Mouse (Mus musculus) left cerebral cortex, postnatal 4 days (tissue): ENCODE measurements around the gene Fam199x. TPM values are rescaled to one million over a fixed set of nuclear protein-coding genes. Genes with fewer than 3 reads are reported as not detected.
A peak's percentile ranks its signal among the peaks of the same experiment; 100 is the strongest.

Source experiments
- DNase-seq: peaks from one replicate; pipeline ENCODE4 v3.0.0-alpha.2; 2022
- intact Hi-C: fragments of 180-260 bp; cut with DNase I; formaldehyde crosslinking; loops from one replicate; pipeline ENCODE4 v1.15.1; 2025
- total RNA-seq, 2 experiments: library from RNA; stranded (reverse); gene quantifications; 2 replicates each; pipeline ENCODE4 v1.2.3; 2021

The Fam199x gene
- total RNA-seq: 10 to 100 TPM; 12.1 to 12.3 TPM

GRCm38 (mm10) chrX:137049425-137050225 lies at the start of gene Fam199x:
Gene Fam199x (plus strand): TSS chrX:137049594.
- intact Hi-C loops: no loop called here
- DNase-seq: peak; percentile 84

GRCm38 (mm10) chrX:137015099-137015709 lies 34.2 kb upstream of the Fam199x start:
- intact Hi-C loops: loop anchor here (5.0 kb wide), 1 partner anchor 273 kb away; the partner anchor contains the start of gene Morf4l2
- DNase-seq: peak; percentile 59

GRCm38 (mm10) chrX:137017668-137018067 lies 31.7 kb upstream of the Fam199x start:
- DNase-seq: no peak
- intact Hi-C loops: loop anchor here (5.0 kb wide), 1 partner anchor 275 kb away; the partner anchor contains the start of gene Morf4l2

GRCm38 (mm10) chrX:137019310-137019709 lies 30.1 kb upstream of the Fam199x start:
- intact Hi-C loops: loop anchor here (5.0 kb wide), 1 partner anchor 277 kb away; the partner anchor contains the start of gene Morf4l2
- peak; percentile 62 for DNase-seq

- intact Hi-C loops: no loop called here
- no peak for DNase-seq
Observed at GRCm38 (mm10) chrX:137030916-137031315, 18.5 kb upstream of the Fam199x start.

GRCm38 (mm10) chrX:137031726-137032125 lies 17.7 kb upstream of the Fam199x start:
- intact Hi-C loops: no loop called here
- DNase-seq: no peak

GRCm38 (mm10) chrX:137034322-137034721 lies 15.1 kb upstream of the Fam199x start:
- intact Hi-C loops: no loop called here

GRCm38 (mm10) chrX:137037470-137037999 lies 11.9 kb upstream of the Fam199x start:
- DNase-seq: no peak
- intact Hi-C loops: no loop called here

More at GRCm38 (mm10) chrX:137034322-137034721, 15.1 kb upstream of the Fam199x start:
- DNase-seq: no peak

GRCm38 (mm10) chrX:137038000-137038483 lies 11.4 kb upstream of the Fam199x start, which contains the start of gene Slc25a53:
Gene Slc25a53 (minus strand): TSS chrX:137038302.
- intact Hi-C loops: no loop called here

GRCm38 (mm10) chrX:137038502-137038901 lies 10.9 kb upstream of the Fam199x start:
- no peak for DNase-seq
- intact Hi-C loops: no loop called here

More at GRCm38 (mm10) chrX:137038000-137038483, 11.4 kb upstream of the Fam199x start, which contains the start of gene Slc25a53:
- DNase-seq: peak; percentile 92

- no peak for DNase-seq
- intact Hi-C loops: no loop called here
Observed at GRCm38 (mm10) chrX:137049060-137049424, 352 bp upstream of the Fam199x start.

- intact Hi-C loops: no loop called here
- DNase-seq: no peak
Observed at GRCm38 (mm10) chrX:137063202-137063601, 13.8 kb downstream of the Fam199x start.

- intact Hi-C loops: no loop called here
- DNase-seq: no peak
Observed at GRCm38 (mm10) chrX:137104531-137104930, 55.1 kb downstream of the Fam199x start.

GRCm38 (mm10) chrX:137106498-137106897 lies 57.1 kb downstream of the Fam199x start:
- DNase-seq: no peak

GRCm38 (mm10) chrX:137118097-137118746 lies 68.8 kb downstream of the Fam199x start:
- intact Hi-C loops: no loop called here
- peak; percentile 76 for DNase-seq

More at GRCm38 (mm10) chrX:137106498-137106897, 57.1 kb downstream of the Fam199x start:
- intact Hi-C loops: no loop called here

- intact Hi-C loops: no loop called here
- DNase-seq: no peak
Observed at GRCm38 (mm10) chrX:137119675-137120423, 70.5 kb downstream of the Fam199x start.

- intact Hi-C loops: no loop called here
- no peak for DNase-seq
Observed at GRCm38 (mm10) chrX:137121718-137122117, 72.3 kb downstream of the Fam199x start, which contains the start of gene Esx1. Gene Esx1 (minus strand): TSS chrX:137122083.

GRCm38 (mm10) chrX:137127542-137127941 lies 78.1 kb downstream of the Fam199x start:
- intact Hi-C loops: no loop called here
- no peak for DNase-seq
